Mouse (Mus musculus): ENCODE measurements around the gene Zfp511. TPM values are rescaled to one million over a fixed set of nuclear protein-coding genes. Genes with fewer than 3 reads are reported as not detected.

Gene Zfp511
- polyA plus RNA-seq (2015; fragmentation: Nextera tagmentation; extraction: Ambion mirVana) = 51.6 and 55.1 TPM in 2 replicates

GRCm38 (mm10) chr7:140036281-140037170 lies at the start of gene Zfp511, which contains the start of gene Tubgcp2:
Gene Zfp511 (plus strand): TSS chr7:140036391.
Gene Tubgcp2 (minus strand): TSS chr7:140036669.
- peak within 1 kb of the TSS; percentile 83 for H3K27ac ChIP-seq (ENCODE audit: low read depth, low read length)
- peak within 1 kb of the TSS; percentile 81 for H3K9ac ChIP-seq (ENCODE audit: low read depth, low read length)
- H3K27me3 ChIP-seq (replicated peaks; ENCODE audit: control insufficient read depth, insufficient read depth, low read length) = no peaks in the 10 kb centered on the region
- H3K9me3 ChIP-seq (ENCODE audit: control insufficient read depth, low read length) = no peaks in the 10 kb centered on the region
- ATAC-seq = peak; percentile 98
- H3K4me2 ChIP-seq (ENCODE audit: low read length) = peak within 1 kb of the TSS; percentile 75
- H3K4me1 ChIP-seq (ENCODE audit: control insufficient read depth, insufficient read depth, low read depth, low read length) = peaks cover 19% of the 10 kb centered on the region
- 2% methylated on average over 55 of the region's 69 CpGs for WGBS
- H3K36me3 ChIP-seq (ENCODE audit: control insufficient read depth, insufficient read depth, low read length) = peaks cover 23% of the 10 kb centered on the region
- H3K4me3 ChIP-seq (ENCODE audit: low read length) = peak within 1 kb of the TSS; percentile 84

DNA sequence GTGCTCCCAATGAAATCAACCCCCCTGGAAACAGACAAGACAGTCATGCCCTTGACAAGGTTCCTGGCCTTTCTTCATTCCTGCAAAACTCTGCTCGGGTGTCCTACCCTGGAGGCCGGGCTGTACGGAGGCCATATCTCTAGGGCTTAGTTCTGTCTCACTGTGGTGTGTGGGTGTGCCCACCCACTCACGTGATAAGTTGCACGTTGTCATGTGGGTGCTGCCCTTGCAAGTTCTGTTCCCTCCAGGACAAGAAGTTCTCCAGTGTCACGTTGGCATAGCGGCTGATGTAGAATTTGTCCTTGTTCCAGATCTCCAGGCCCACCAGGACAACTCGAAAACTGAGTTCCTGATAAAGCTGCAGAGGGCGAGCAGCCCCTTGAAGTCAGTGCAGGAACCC lies 47.9 kb upstream of the Zfp511 start:
- Histone ChIP-seq H3K27me3 (replicated peaks; ENCODE audit: control insufficient read depth, insufficient read depth, low read length) (no peaks in the 10 kb centered on the region), H3K4me2 (ENCODE audit: low read length) (no peak overlapping the region), H3K27ac (ENCODE audit: low read depth, low read length) (no peak overlapping the region), H3K4me3 (ENCODE audit: low read length) (no peak overlapping the region), H3K36me3 (ENCODE audit: control insufficient read depth, insufficient read depth, low read length) (no peaks in the 10 kb centered on the region), H3K4me1 (ENCODE audit: control insufficient read depth, insufficient read depth, low read depth, low read length) (no peaks in the 10 kb centered on the region), H3K9me3 (ENCODE audit: control insufficient read depth, low read length) (no peaks in the 10 kb centered on the region), H3K9ac (ENCODE audit: low read depth, low read length) (no peak overlapping the region)
- 88% methylated on average over 9 of the region's 9 CpGs for WGBS
- no peak for ATAC-seq

- no peak overlapping the region for H3K4me2 ChIP-seq (ENCODE audit: low read length)
- no peak overlapping the region for H3K27ac ChIP-seq (ENCODE audit: low read depth, low read length)
- no peak for ATAC-seq
- no peaks in the 10 kb centered on the region for H3K9me3 ChIP-seq (ENCODE audit: control insufficient read depth, low read length)
- no peaks in the 10 kb centered on the region for H3K4me1 ChIP-seq (ENCODE audit: control insufficient read depth, insufficient read depth, low read depth, low read length)
- 90% methylated on average over 8 of the region's 8 CpGs for WGBS
- no peak overlapping the region for H3K4me3 ChIP-seq (ENCODE audit: low read length)
- no peaks in the 10 kb centered on the region for H3K27me3 ChIP-seq (replicated peaks; ENCODE audit: control insufficient read depth, insufficient read depth, low read length)
- no peak overlapping the region for H3K9ac ChIP-seq (ENCODE audit: low read depth, low read length)
- peaks cover 3% of the 10 kb centered on the region; the same call in 1 of the 2 replicates for H3K36me3 ChIP-seq (ENCODE audit: control insufficient read depth, insufficient read depth, low read length)
Measured at GRCm38 (mm10) chr7:139990864-139991394, 45.3 kb upstream of the Zfp511 start.

- Histone ChIP-seq H3K36me3 (ENCODE audit: control insufficient read depth, insufficient read depth, low read length) (peaks cover 14% of the 10 kb centered on the region), H3K4me3 (ENCODE audit: low read length) (no peak within 1 kb of the TSS), H3K27me3 (replicated peaks; ENCODE audit: control insufficient read depth, insufficient read depth, low read length) (no peaks in the 10 kb centered on the region), H3K9me3 (ENCODE audit: control insufficient read depth, low read length) (no peaks in the 10 kb centered on the region), H3K27ac (ENCODE audit: low read depth, low read length) (no peak within 1 kb of the TSS), H3K9ac (ENCODE audit: low read depth, low read length) (no peak within 1 kb of the TSS), H3K4me1 (ENCODE audit: control insufficient read depth, insufficient read depth, low read depth, low read length) (no peaks in the 10 kb centered on the region), H3K4me2 (ENCODE audit: low read length) (no peak within 1 kb of the TSS)
- WGBS = 28% methylated on average over 7 of the region's 7 CpGs
- ATAC-seq = no peak
Measured at GRCm38 (mm10) chr7:139992406-139992805, 43.8 kb upstream of the Zfp511 start, which contains the start of gene Adam8. Gene Adam8 (minus strand): TSS chr7:139992562.

GRCm38 (mm10) chr7:139993532-139993931 lies 42.7 kb upstream of the Zfp511 start:
- no peak overlapping the region for H3K4me3 ChIP-seq (ENCODE audit: low read length)
- no peak overlapping the region for H3K9ac ChIP-seq (ENCODE audit: low read depth, low read length)
- peaks cover 21% of the 10 kb centered on the region for H3K36me3 ChIP-seq (ENCODE audit: control insufficient read depth, insufficient read depth, low read length)
- H3K27me3 ChIP-seq (replicated peaks; ENCODE audit: control insufficient read depth, insufficient read depth, low read length) = no peaks in the 10 kb centered on the region
- 90% methylated on average over 6 of the region's 6 CpGs for WGBS
- no peak overlapping the region for H3K27ac ChIP-seq (ENCODE audit: low read depth, low read length)
- H3K9me3 ChIP-seq (ENCODE audit: control insufficient read depth, low read length) = no peaks in the 10 kb centered on the region
- no peak for ATAC-seq
- H3K4me2 ChIP-seq (ENCODE audit: low read length) = no peak overlapping the region
- no peaks in the 10 kb centered on the region for H3K4me1 ChIP-seq (ENCODE audit: control insufficient read depth, insufficient read depth, low read depth, low read length)

DNA sequence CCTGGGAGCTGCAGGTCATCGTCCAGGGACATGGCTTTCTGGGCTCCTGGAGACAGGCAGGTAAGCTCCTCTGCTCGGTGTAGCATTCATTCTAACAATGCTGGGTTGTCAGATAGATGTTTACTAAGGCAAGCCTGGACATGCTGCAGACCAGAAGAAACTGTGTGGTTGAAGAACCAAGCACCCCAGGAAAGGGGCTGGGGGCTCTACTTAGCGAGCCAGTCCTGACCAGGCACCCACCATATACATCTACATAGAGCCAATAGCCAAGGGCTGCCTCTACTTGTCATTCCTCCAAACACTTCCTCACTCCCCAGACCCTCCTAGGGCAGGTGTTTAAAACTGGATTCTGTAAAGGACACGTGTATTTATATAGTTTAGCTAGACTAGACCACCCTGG lies 42.0 kb upstream of the Zfp511 start:
- ATAC-seq = no peak
- Histone ChIP-seq H3K4me1 (ENCODE audit: control insufficient read depth, insufficient read depth, low read depth, low read length) (no peaks in the 10 kb centered on the region), H3K4me3 (ENCODE audit: low read length) (no peak overlapping the region), H3K36me3 (ENCODE audit: control insufficient read depth, insufficient read depth, low read length) (peaks cover 28% of the 10 kb centered on the region), H3K9ac (ENCODE audit: low read depth, low read length) (no peak overlapping the region), H3K27me3 (replicated peaks; ENCODE audit: control insufficient read depth, insufficient read depth, low read length) (no peaks in the 10 kb centered on the region), H3K27ac (ENCODE audit: low read depth, low read length) (no peak overlapping the region), H3K9me3 (ENCODE audit: control insufficient read depth, low read length) (no peaks in the 10 kb centered on the region), H3K4me2 (ENCODE audit: low read length) (no peak overlapping the region)
- WGBS = 78% methylated on average over 4 of the region's 4 CpGs

GRCm38 (mm10) chr7:139994676-139995075 lies 41.5 kb upstream of the Zfp511 start:
- H3K9me3 ChIP-seq (ENCODE audit: control insufficient read depth, low read length) = no peaks in the 10 kb centered on the region
- ATAC-seq = no peak
- H3K9ac ChIP-seq (ENCODE audit: low read depth, low read length) = no peak overlapping the region
- no peak overlapping the region for H3K27ac ChIP-seq (ENCODE audit: low read depth, low read length)
- no peaks in the 10 kb centered on the region for H3K4me1 ChIP-seq (ENCODE audit: control insufficient read depth, insufficient read depth, low read depth, low read length)
- 25% methylated on average over 3 of the region's 3 CpGs for WGBS
- H3K36me3 ChIP-seq (ENCODE audit: control insufficient read depth, insufficient read depth, low read length) = peaks cover 29% of the 10 kb centered on the region
- H3K4me3 ChIP-seq (ENCODE audit: low read length) = no peak overlapping the region
- no peaks in the 10 kb centered on the region for H3K27me3 ChIP-seq (replicated peaks; ENCODE audit: control insufficient read depth, insufficient read depth, low read length)
- no peak overlapping the region for H3K4me2 ChIP-seq (ENCODE audit: low read length)

- H3K9me3 ChIP-seq (ENCODE audit: control insufficient read depth, low read length) = no peaks in the 10 kb centered on the region
- WGBS = 91% methylated on average over 13 of the region's 13 CpGs
- peaks cover 40% of the 10 kb centered on the region for H3K36me3 ChIP-seq (ENCODE audit: control insufficient read depth, insufficient read depth, low read length)
- no peak overlapping the region for H3K27ac ChIP-seq (ENCODE audit: low read depth, low read length)
- no peaks in the 10 kb centered on the region for H3K27me3 ChIP-seq (replicated peaks; ENCODE audit: control insufficient read depth, insufficient read depth, low read length)
- ATAC-seq = no peak
- H3K4me1 ChIP-seq (ENCODE audit: control insufficient read depth, insufficient read depth, low read depth, low read length) = no peaks in the 10 kb centered on the region
- no peak overlapping the region for H3K9ac ChIP-seq (ENCODE audit: low read depth, low read length)
- no peak overlapping the region for H3K4me3 ChIP-seq (ENCODE audit: low read length)
- no peak overlapping the region for H3K4me2 ChIP-seq (ENCODE audit: low read length)
Measured at GRCm38 (mm10) chr7:139998691-139999350, 37.4 kb upstream of the Zfp511 start.

Measured in hindbrain, embryonic 16.5 days (tissue).